Mouse (Mus musculus) inflammation-experienced regulatory T-cells, adult 6 months (primary cell): ENCODE data around the gene Rassf6. TPM values are rescaled to one million over a fixed set of nuclear protein-coding genes. Genes with fewer than 3 reads are reported as not detected.

ENCODE experiments used
- ATAC-seq: one replicate; pipeline ENCODE4 v1.8.0; 2017
- polyA plus RNA-seq, 3 experiments: library from polyadenylated mRNA; unstranded; fragments of 100-300 nt; shearing (Covaris generic); gene quantifications; one replicate each; pipeline ENCODE4 v1.2.1; 2017

Rassf6 gene
- 1 to 10 TPM; 1.7 to 3.9 (median 2.1) TPM for polyA plus RNA-seq

GRCm38 (mm10) chr5:90640286-90641217 is at the start of gene Rassf6:
TSS of gene Rassf6 (minus strand) at chr5:90640657.
- peak; percentile 41 for ATAC-seq

- no peak for ATAC-seq
Observed at GRCm38 (mm10) chr5:90689426-90690128, 49.1 kb upstream of the Rassf6 start.

- ATAC-seq, result no peak
Observed at GRCm38 (mm10) chr5:90687913-90688312, 47.5 kb upstream of the Rassf6 start.

GRCm38 (mm10) chr5:90684994-90685393 is 44.5 kb upstream of the Rassf6 start:
- no peak for ATAC-seq

GRCm38 (mm10) chr5:90681842-90682241 is 41.4 kb upstream of the Rassf6 start:
- ATAC-seq, result no peak

- peak; percentile 46 for ATAC-seq
Observed at GRCm38 (mm10) chr5:90677560-90677959, 37.1 kb upstream of the Rassf6 start.

- no peak for ATAC-seq
Observed at GRCm38 (mm10) chr5:90661852-90662251, 21.4 kb upstream of the Rassf6 start.

GRCm38 (mm10) chr5:90661436-90661835 is 21.0 kb upstream of the Rassf6 start:
- peak; percentile 52 for ATAC-seq

GRCm38 (mm10) chr5:90660411-90660810 is 20.0 kb upstream of the Rassf6 start:
- ATAC-seq, result no peak

- no peak for ATAC-seq
Observed at GRCm38 (mm10) chr5:90656681-90657080, 16.2 kb upstream of the Rassf6 start.

GRCm38 (mm10) chr5:90655891-90656290 is 15.4 kb upstream of the Rassf6 start:
- no peak for ATAC-seq

- ATAC-seq, result no peak
Observed at GRCm38 (mm10) chr5:90654798-90655197, 14.3 kb upstream of the Rassf6 start.

GRCm38 (mm10) chr5:90652724-90653123 is 12.3 kb upstream of the Rassf6 start:
- no peak for ATAC-seq

- no peak for ATAC-seq
Observed at GRCm38 (mm10) chr5:90650466-90651150, 10.2 kb upstream of the Rassf6 start.

- ATAC-seq, result no peak
Observed at GRCm38 (mm10) chr5:90647473-90647872, 7.0 kb upstream of the Rassf6 start.

GRCm38 (mm10) chr5:90646398-90646797 is 5.9 kb upstream of the Rassf6 start:
- ATAC-seq, result no peak

GRCm38 (mm10) chr5:90645579-90645978 is 5.1 kb upstream of the Rassf6 start:
- ATAC-seq, result no peak

- ATAC-seq, result no peak
Observed at GRCm38 (mm10) chr5:90641218-90641610, 757 bp upstream of the Rassf6 start.

GRCm38 (mm10) chr5:90634885-90635284 is 5.6 kb downstream of the Rassf6 start:
- no peak for ATAC-seq

- ATAC-seq, result no peak
Observed at GRCm38 (mm10) chr5:90628530-90628929, 11.9 kb downstream of the Rassf6 start.

GRCm38 (mm10) chr5:90628011-90628410 is 12.4 kb downstream of the Rassf6 start:
- no peak for ATAC-seq

- no peak for ATAC-seq
Observed at GRCm38 (mm10) chr5:90627423-90627822, 13.0 kb downstream of the Rassf6 start.
